ENCODE assay signal across 7 mouse cellular contexts in genomic region chr9:96632073-96632690, GRCm38 (mm10). TPM values are rescaled to one million over a fixed set of nuclear protein-coding genes. Genes with fewer than 3 reads are reported as not detected.
DNase-seq lines count a peak whose midpoint lies in the region; ATAC-seq and TF ChIP-seq lines count a peak whose summit lies in the region.

No protein-coding gene starts in this region.

- no peak for TF ChIP-seq POLR2A in thymus, adult 2 months (IDR thresholded peaks at IDR 0.05; ENCODE audit: control insufficient read depth, extremely low read depth, insufficient read depth, low read length, poor library complexity)

- H3K4me1 ChIP-seq in lung, postnatal 0 days (ENCODE audit: insufficient read depth, low read depth, low read length): no peaks in the 10 kb centered on the region
- H3K4me1 ChIP-seq in hindbrain, embryonic 14.5 days (replicated peaks; ENCODE audit: control insufficient read depth, insufficient read depth, low read length): peaks cover 7% of the 10 kb centered on the region; the same call in 1 of the 2 replicates
- peaks cover 12% of the 10 kb centered on the region; the same call in 1 of the 2 replicates for H3K4me1 ChIP-seq in limb, embryonic 15.5 days
- H3K4me1 ChIP-seq in stomach, postnatal 0 days (replicated peaks; ENCODE audit: control insufficient read depth, insufficient read depth): no peaks in the 10 kb centered on the region
- peaks cover 20% of the 10 kb centered on the region for H3K4me1 ChIP-seq in thymus, adult 2 months (replicated peaks; ENCODE audit: control insufficient read depth, insufficient read depth, low read length)

- ATAC-seq in lung, postnatal 0 days: no peak
- ATAC-seq in hindbrain, embryonic 14.5 days (ENCODE audit: low FRiP score): no peak
- no peak for ATAC-seq in limb, embryonic 15.5 days (ENCODE audit: insufficient number of reproducible peaks, low FRiP score, low TSS enrichment, low read depth)
- peak; percentile 55 for ATAC-seq in stomach, postnatal 0 days (ENCODE audit: low FRiP score, low TSS enrichment)
- no peak for ATAC-seq in monocyte, adult 5-6 weeks (replicated peaks; ENCODE audit: insufficient number of reproducible peaks, low FRiP score, low TSS enrichment, poor library complexity, severe bottlenecking)

- no peaks in the 10 kb centered on the region for H3K36me3 ChIP-seq in lung, postnatal 0 days (ENCODE audit: insufficient read depth, low read length)
- no peaks in the 10 kb centered on the region for H3K36me3 ChIP-seq in hindbrain, embryonic 14.5 days (replicated peaks; ENCODE audit: control insufficient read depth, insufficient read depth)
- H3K36me3 ChIP-seq in limb, embryonic 15.5 days: no peaks in the 10 kb centered on the region
- no peaks in the 10 kb centered on the region for H3K36me3 ChIP-seq in stomach, postnatal 0 days (ENCODE audit: control insufficient read depth, insufficient read depth, low read length)
- H3K36me3 ChIP-seq in thymus, adult 2 months (ENCODE audit: control insufficient read depth, insufficient read depth, low read length): no peaks in the 10 kb centered on the region

- no peak for TF ChIP-seq EP300 in lung, postnatal 0 days (IDR thresholded peaks at IDR 0.05)
- TF ChIP-seq EP300 in stomach, postnatal 0 days (optimal IDR thresholded peaks at IDR 0.05): no peak

- 50% methylated on average over 6 of the region's 6 CpGs for WGBS in lung, postnatal 0 days
- 56% methylated on average over 6 of the region's 6 CpGs for WGBS in hindbrain, embryonic 14.5 days
- WGBS in limb, embryonic 15.5 days: 53% methylated on average over 6 of the region's 6 CpGs
- WGBS in stomach, postnatal 0 days: 62% methylated on average over 6 of the region's 6 CpGs
- 91% methylated on average over 6 of the region's 6 CpGs for WGBS in thymus, adult 2 months

- H3K4me3 ChIP-seq in lung, postnatal 0 days (ENCODE audit: low read depth, low read length): no peak overlapping the region; the same call in 1 of the 2 replicates
- peak overlapping the region; percentile 99; the same call in 1 of the 2 replicates for H3K4me3 ChIP-seq in hindbrain, embryonic 14.5 days (replicated peaks; ENCODE audit: low read length)
- H3K4me3 ChIP-seq in limb, embryonic 15.5 days: peak overlapping the region; percentile 86; the same call in 1 of the 2 replicates
- peak overlapping the region; percentile 99; the same call in 1 of the 2 replicates for H3K4me3 ChIP-seq in stomach, postnatal 0 days (ENCODE audit: low read depth, low read length)
- no peak overlapping the region for H3K4me3 ChIP-seq in thymus, adult 2 months (ENCODE audit: control insufficient read depth, insufficient read depth, low read length)

- no peak for TF ChIP-seq CTCF in lung, postnatal 0 days (IDR thresholded peaks at IDR 0.05)
- no peak for TF ChIP-seq CTCF in stomach, postnatal 0 days (IDR thresholded peaks at IDR 0.05; ENCODE audit: low read depth)
- TF ChIP-seq CTCF in thymus, adult 2 months (IDR thresholded peaks at IDR 0.05; ENCODE audit: borderline replicate concordance, control insufficient read depth, extremely low read depth, insufficient read depth, low read length, poor library complexity): no peak

- H3K9ac ChIP-seq in lung, postnatal 0 days (replicated peaks; ENCODE audit: low read depth): no peak overlapping the region; the same call in 1 of the 2 replicates
- H3K9ac ChIP-seq in hindbrain, embryonic 14.5 days: no peak overlapping the region
- H3K9ac ChIP-seq in limb, embryonic 15.5 days: no peak overlapping the region
- H3K9ac ChIP-seq in stomach, postnatal 0 days (ENCODE audit: low read length): peak overlapping the region; percentile 100

- peak overlapping the region; percentile 87 for H3K4me2 ChIP-seq in lung, postnatal 0 days (replicated peaks; ENCODE audit: low read depth, low read length)
- H3K4me2 ChIP-seq in hindbrain, embryonic 14.5 days (replicated peaks): peak overlapping the region; percentile 59
- peak overlapping the region; percentile 80 for H3K4me2 ChIP-seq in limb, embryonic 15.5 days
- H3K4me2 ChIP-seq in stomach, postnatal 0 days (replicated peaks; ENCODE audit: low read depth): peak overlapping the region; percentile 91

- DNase-seq in lung, postnatal 0 days (ENCODE audit: low spot score): no peak
- DNase-seq in lung, postnatal 14 days: no peak
- no peak for DNase-seq in hindbrain, embryonic 14.5 days (ENCODE audit: low spot score)
- DNase-seq in stomach, postnatal 0 days (ENCODE audit: low spot score): peak; percentile 37
- no peak for DNase-seq in thymus, adult 2 months

- no peak overlapping the region for H3K27ac ChIP-seq in lung, postnatal 0 days (ENCODE audit: low read length)
- H3K27ac ChIP-seq in hindbrain, embryonic 14.5 days: no peak overlapping the region
- H3K27ac ChIP-seq in limb, embryonic 15.5 days: no peak overlapping the region
- peak overlapping the region; percentile 99 for H3K27ac ChIP-seq in stomach, postnatal 0 days (replicated peaks)
- H3K27ac ChIP-seq in thymus, adult 2 months (ENCODE audit: control insufficient read depth, insufficient read depth, low read length): no peak overlapping the region

- H3K27me3 ChIP-seq in lung, postnatal 0 days (replicated peaks; ENCODE audit: insufficient read depth, low read length): no peaks in the 10 kb centered on the region
- H3K27me3 ChIP-seq in hindbrain, embryonic 14.5 days (ENCODE audit: control insufficient read depth, insufficient read depth, low read length): no peaks in the 10 kb centered on the region
- no peaks in the 10 kb centered on the region for H3K27me3 ChIP-seq in limb, embryonic 15.5 days
- H3K27me3 ChIP-seq in stomach, postnatal 0 days (ENCODE audit: control insufficient read depth, insufficient read depth, low read length): no peaks in the 10 kb centered on the region
- no peaks in the 10 kb centered on the region for H3K27me3 ChIP-seq in thymus, adult 2 months (ENCODE audit: control insufficient read depth, insufficient read depth, low read length)

- H3K9me3 ChIP-seq in lung, postnatal 0 days (ENCODE audit: low read length): no peaks in the 10 kb centered on the region
- no peaks in the 10 kb centered on the region for H3K9me3 ChIP-seq in hindbrain, embryonic 14.5 days (ENCODE audit: control insufficient read depth, low read length)
- no peaks in the 10 kb centered on the region for H3K9me3 ChIP-seq in limb, embryonic 15.5 days
- no peaks in the 10 kb centered on the region for H3K9me3 ChIP-seq in stomach, postnatal 0 days (ENCODE audit: control insufficient read depth, low read length)

RNA-seq across cellular contexts. Expression of gene Rasa2, which starts 0.8 kb away (rescaled TPM):
- polyA plus RNA-seq in lung, postnatal 0 days (2015; fragmentation: Nextera tagmentation; extraction: Ambion mirVana): 12.3 and 15.6 TPM in 2 replicates
- polyA plus RNA-seq in hindbrain, embryonic 14.5 days (2014; fragmentation: Nextera tagmentation; extraction: Ambion mirVana): 17.8 and 21.1 TPM in 2 replicates
- 17.4 and 19.8 TPM in 2 replicates for polyA plus RNA-seq in limb, embryonic 15.5 days (2015; fragmentation: Nextera tagmentation; extraction: Ambion mirVana)
- 12.2 and 12.5 TPM in 2 replicates for polyA plus RNA-seq in stomach, postnatal 0 days (2015; fragmentation: Nextera tagmentation; extraction: Ambion mirVana)
- 6.5 and 7.4 TPM in 2 replicates for polyA plus RNA-seq in thymus, adult 2 months (2012; rRNA removed)
- total RNA-seq in monocyte, adult 5-6 weeks (2017): 33.0 to 39.1 TPM (median 38.8 TPM) in 3 replicates

Comparison
In these comparisons a context has a peak if more than half of its experiments do, and no peak if none do; other contexts are left out.
1. H3K4me3 ChIP-seq: peak in hindbrain, embryonic 14.5 days (single experiment), limb, embryonic 15.5 days (single experiment) and stomach, postnatal 0 days (single experiment); none in lung, postnatal 0 days (single experiment) and thymus, adult 2 months (single experiment).
2. Peak in every context shown above with its lines, with median percentiles within 50 percentile points of each other: H3K4me2 ChIP-seq.